Mouse (Mus musculus) CH12F3 (cell line): ENCODE measurements at regions not wholly inside any gene's neighbourhood (a gene's known extent, or its start where the extent isn't known, plus 50 kb on each side); places are given as distances from the start of the nearest gene placed in this dataset.

ENCODE experiments used
- in situ Hi-C: fragments of 300-500 bp; cut with MboI; formaldehyde crosslinking; loops from 2 replicates; pipeline ENCODE4 v1.14.3; 2020; ENCODE audit warnings: low sequenced_read_pairs

DNA sequence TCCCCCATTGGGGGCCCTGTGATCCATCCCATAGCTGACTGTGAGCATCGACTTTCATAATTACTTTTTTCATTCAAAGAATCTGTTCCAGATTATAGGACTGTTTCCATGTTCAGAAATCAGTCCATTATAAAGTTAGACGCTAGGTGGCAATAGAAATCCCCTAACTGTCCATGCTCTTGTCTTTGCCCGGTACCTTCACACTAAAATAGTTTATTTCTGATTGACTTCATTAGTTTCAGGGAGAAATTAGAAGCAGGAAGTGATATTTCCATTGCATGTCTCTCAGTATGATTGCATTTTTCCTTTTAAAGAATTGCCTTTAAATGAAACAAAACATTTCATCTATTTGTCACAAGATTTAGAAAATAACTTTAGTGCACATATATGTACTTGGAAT lies 131.7 kb downstream of the Fbxo8 start:
- in situ Hi-C loops: no loop called here

DNA sequence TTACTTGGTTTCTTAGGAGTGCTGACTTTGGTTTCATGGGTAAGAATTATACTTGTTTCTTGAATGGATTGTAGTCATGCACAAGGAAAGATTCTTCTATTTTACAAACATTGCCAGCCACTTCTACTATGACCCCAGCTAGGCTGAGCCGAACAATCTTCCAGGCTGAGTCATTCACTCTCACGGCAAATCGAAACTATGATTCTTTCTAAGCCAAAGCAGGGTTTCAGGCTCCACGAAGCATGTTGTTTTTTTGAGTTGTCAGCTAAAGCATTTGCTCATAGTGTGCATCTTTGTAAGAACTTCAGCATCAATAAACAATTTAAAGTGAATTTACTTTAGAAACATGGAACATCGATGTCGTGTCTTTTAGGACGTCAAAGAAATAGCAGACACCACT lies 133.5 kb downstream of the Fbxo8 start:
- in situ Hi-C loops: no loop called here

DNA sequence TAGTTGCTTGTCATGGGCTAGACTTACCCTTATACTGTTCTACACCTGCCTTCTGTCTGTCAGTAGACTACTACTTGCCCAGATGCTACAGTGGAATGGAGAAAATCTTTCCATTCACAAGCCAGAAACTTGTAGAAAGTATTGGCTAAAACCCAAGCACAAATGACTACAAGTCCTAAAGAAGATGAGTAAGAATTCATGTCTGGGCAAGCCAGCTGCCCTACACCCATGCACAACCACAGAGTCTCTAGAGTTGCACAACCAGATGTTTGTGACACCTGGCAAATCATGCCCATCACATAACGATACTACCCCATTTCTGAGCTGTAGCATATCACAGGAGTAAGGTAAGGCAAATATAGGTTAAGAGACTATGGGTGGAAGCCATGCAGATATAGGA lies 144.5 kb downstream of the Fbxo8 start:
- in situ Hi-C loops: no loop called here

DNA sequence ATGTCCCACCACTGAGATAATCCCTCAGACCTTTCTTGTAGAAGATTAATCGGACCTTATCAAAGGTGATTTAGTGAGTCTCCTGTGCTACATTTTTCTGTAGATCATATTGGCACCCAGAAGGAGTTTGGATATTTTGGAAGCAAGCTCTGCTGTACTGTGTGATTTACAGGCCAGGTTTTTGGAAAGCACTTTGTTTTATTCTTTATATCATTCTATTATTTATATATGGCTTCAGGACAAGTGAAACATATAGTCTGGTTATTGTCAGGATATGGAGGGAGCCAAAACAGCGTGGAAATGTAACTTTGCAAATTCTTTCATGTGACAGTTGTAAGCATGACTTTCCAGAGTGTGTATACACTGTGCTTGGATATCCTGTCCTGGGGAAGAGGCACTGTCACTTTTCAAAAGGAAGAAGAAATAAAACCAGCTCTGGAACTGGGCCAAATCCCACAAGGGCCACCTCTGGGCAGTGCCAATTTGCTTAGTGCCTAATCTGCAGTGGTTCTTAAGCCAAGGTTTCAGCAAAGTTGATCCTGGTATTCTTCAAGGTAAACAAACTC lies 149.8 kb downstream of the Fbxo8 start:
- in situ Hi-C loops: no loop called here

DNA sequence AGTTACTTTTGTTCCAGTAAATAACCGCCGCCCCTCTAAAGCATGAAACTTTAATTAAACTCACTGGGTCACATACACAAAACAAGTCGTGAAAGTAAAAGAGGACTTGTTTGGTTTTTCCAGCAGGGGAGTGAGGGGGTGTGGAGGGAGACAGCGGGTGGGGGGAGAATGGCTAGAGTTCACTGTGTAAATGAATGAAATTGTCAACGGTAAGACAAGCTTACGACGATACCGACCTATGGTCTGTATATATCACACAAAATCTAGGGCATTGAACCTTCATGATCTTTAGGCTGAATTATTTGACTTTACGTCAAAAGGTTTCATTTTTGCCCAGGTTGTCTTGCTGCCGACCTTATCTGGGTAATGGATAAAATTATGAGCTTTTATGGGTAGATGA lies 155.5 kb downstream of the Fbxo8 start:
- in situ Hi-C loops: no loop called here

DNA sequence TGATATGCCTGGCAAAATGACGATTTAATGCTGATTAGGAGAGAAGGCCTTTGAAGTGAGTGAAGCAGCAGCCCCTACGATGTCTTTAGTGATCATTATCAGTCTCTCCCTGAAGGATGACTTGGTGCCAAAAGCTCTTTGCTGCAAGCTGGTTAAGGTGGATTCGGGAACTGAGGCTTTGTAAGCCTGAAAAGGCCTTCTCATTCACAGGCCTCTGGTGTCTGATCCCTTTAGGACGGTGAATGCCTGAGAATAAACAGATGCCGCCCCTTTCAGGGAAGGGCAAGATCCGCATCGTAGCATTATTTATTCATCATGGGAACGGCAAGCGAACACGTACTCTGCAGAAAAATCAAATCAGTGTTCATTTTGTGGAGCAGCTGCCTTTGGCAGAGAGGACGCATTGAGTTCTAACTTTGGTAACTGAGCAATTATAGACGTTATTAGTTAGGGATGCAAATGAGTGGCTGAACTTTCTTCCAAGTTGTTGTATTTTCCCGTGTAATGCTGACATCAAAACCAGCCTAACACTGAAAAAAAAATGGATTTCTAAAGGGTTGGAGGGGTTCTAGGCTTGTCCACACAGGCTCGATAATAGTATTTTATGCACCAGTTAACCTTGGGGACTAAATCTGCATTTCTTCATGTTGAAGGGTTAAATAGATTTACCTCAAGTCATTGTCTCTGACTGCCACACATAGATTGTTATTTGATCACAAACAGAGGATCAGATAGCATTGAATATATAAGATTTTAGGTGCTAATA lies 156.2 kb downstream of the Fbxo8 start:
- in situ Hi-C loops: no loop called here

DNA sequence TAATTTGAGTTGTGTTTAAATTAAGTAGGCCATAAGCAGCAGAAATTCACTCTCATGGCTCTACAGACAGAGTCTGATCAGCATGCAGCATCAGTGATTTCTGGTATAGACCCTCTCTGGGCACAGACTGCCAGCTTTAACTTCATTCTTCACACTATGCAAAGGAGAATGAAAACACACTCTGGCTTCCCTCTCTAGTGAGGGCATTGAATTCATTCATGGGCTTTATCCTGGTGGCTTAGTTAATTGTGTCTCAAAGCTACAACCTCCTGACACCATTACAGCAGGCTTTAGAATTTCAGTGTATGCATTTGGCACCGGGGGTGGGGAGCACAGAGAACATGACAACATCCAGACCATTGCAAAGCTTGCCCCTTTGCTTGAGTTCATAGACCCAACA lies 169.1 kb downstream of the Fbxo8 start:
- in situ Hi-C loops: no loop called here

DNA sequence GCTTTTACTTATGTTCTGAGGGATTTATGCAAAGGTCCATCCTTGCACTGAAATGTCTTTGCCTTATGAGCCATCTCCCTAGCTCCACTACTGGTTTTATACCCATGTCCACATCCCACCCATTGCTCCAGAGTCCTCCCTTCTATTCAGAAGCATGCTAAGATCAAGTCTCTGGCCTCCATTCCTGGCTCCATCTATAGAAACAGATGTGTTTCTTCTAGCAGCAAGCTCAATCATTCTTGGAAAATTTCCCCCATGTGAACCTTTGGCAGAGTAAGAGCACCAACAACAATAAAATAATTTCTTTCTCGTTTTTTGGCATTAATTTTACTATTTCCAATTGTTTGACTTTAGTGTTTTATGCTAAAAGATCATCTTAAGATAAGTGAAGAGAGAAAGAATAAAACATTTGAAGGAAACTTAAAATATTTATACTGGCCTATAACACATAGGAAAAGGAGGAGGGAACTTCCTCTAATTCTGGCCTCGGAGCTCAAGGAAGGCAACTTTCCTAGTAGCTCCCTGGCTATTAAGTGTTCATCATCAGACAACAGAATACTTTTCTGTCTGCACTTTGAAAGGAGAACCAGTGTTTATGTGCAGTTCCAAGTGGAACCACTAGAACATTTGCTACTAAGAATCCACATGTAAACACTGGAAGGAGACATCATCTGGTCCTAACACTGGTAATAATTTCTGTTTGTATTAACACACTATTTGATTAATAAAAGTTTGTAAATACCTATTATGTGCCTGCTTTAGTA lies 171.8 kb downstream of the Fbxo8 start:
- in situ Hi-C loops: no loop called here

DNA sequence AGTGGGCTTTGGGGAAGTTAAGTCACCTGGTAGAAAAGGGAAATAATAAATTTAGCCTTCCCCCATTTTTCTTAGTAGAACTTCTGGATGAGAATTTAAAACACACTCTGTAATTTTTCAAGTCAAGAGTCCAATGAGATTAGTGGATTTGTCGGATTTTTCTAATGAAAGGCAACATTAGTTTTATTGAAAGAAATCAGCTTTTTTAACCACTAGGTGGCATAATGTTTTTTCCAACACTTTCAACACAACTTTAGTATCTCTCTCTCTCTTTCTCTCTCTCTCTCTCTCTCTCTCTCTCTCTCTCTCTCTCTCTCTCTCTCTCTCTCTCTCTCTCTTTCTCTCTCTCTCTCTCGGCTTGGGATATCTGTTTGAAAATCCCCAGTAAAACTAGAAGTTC lies 173.7 kb downstream of the Fbxo8 start:
- in situ Hi-C loops: no loop called here

DNA sequence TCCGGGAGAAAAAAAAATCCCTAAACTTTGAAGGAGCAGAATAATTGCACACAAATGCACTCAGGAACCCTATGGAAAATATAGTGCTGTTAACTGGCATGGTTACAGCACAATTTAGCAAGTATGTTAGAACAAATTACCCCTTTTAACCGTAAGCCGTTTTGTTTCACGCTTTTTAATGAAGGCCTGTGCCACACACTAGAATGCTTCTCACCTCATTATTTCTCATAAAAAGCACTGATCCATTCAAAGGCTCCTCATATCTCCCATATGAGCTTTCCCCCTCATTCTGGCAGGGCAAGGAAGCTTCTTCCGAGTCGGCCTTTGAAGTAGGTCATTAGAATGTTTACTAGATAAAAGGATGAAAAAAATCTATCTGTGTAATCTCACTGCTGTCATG lies 182.4 kb downstream of the Fbxo8 start:
- in situ Hi-C loops: no loop called here

DNA sequence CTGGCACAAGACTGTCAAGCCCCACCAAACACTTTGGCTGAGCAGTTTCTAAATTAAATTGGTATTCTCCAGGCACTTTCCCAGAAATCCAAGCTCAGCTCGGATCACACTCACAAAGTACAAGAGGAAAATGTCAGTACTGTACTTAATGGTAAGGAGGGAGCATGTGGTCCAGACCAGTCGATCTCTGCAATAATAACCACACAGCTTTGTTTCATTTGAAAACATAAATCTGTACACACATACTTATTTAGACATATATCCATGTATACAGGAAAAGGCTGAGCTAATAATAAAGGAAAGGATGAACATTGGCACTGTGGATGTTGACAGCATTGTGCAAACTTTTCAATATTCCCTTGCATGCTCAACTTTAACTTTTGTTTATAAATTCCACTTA lies 184.1 kb downstream of the Fbxo8 start:
- in situ Hi-C loops: no loop called here

DNA sequence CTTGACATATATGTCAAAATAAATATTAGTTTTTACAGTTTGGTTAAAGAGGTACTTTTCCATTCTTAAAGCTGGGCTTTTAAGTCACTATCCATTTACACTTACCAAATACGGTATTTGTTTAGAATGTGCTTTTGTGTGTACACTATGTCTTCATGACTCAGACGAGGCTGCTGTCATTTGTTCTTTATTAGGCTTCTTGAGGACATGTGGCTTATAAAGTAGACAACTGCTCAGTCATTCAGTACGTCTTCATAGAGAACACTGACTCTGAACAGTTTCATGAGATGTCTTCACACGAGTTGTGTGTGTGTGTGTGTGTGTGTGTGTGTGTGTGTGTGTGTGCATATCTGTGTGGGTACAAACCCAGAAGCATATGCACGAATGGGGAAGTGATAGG lies 216.1 kb downstream of the Fbxo8 start:
- in situ Hi-C loops: no loop called here

DNA sequence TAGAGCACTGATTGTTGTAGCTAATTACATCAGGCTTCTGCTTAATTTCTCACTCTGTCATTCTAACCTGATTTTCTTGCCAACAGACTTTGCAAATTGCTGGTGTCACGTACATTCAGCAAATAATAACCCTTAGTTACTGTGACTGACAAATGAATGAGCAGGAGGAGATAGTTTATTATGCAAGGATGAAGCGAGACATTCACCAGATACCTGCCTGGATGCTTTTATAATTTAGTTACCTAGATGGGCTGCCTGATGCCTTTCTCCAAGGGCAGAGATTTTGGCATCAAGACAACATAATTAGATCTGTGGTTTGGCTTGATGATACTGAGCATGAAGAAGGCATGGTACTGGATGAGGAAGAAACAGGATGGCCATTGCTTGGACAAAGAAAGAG lies 233.6 kb downstream of the Fbxo8 start:
- in situ Hi-C loops: loop anchor here (10.0 kb wide), 1 partner anchor 50 kb away; no protein-coding TSS in a partner anchor

DNA sequence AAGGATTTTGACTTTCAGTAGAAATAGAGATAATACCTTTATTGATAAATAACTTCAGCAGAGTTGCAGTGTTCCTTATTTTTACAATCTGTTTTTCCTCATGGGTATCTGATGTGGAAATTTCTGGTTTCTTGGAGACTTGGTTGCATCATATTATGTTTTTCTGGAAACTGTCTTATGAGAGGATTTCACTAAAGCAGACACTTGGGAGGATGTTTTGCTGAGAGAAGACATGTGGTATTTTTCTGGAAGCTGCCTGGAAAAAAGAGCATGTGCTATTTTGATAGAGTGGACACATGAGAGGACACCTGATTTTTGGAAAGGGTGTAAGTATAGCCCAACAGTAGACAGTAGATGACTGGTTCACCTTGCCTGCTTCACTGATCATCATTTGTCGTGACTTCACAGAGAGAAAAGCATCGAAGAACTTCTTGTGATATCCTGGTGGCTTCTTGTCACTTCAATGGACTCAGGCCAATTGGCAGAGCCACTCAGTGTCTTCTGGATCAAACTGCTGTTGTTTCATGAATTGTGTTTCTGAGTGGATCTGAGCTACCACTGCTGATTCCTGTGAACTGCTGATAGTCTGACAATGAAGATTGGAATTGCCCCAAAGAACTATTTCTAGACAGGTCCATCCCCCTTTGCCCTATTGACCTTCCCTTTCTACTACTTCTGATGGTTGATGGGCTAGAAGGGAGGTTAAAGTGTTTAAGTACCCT lies 238.8 kb downstream of the Fbxo8 start:
- in situ Hi-C loops: loop anchor here (10.0 kb wide), 1 partner anchor 45 kb away; no protein-coding TSS in a partner anchor

DNA sequence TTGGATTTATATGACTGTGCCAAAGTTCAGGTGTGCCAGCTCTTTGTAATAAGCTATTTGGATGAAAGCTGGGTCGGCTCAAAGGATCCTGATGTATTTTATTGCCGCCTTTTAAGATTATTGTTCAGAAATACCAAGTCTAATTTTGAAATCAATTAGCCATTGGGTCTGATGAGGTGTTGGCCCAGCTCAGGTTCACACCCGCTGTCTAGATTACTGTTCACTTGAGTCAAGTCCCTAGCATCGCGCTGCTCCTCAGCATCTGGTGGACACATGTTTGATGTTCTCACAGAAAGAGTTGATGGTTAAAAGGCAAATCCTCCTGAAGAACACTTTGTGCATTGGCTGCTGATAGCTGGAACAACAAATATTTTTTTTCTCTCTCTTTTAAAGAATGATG lies 281.8 kb downstream of the Fbxo8 start:
- in situ Hi-C loops: loop anchor here (10.0 kb wide), 1 partner anchor 48 kb away; no protein-coding TSS in a partner anchor

DNA sequence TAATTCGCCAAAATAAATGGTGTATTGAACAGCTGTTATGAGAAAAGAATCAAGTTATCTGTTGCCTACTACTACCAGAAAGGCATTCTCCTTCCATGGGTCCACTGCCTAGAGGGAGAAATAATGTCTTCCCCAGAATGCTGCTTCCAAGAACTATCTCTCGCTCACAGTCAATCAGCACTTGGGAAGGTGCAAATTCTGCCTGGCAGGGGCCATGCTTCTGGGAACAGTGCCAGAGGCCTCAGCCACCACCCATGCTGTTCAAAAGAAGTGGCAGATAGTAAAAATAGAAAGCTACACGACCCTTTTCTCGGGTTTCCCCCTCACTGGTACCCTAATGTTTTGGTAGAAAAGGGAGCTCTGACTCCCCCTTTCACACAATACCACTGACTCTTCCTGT lies 282.2 kb downstream of the Fbxo8 start:
- in situ Hi-C loops: loop anchor here (10.0 kb wide), 1 partner anchor 48 kb away; no protein-coding TSS in a partner anchor

DNA sequence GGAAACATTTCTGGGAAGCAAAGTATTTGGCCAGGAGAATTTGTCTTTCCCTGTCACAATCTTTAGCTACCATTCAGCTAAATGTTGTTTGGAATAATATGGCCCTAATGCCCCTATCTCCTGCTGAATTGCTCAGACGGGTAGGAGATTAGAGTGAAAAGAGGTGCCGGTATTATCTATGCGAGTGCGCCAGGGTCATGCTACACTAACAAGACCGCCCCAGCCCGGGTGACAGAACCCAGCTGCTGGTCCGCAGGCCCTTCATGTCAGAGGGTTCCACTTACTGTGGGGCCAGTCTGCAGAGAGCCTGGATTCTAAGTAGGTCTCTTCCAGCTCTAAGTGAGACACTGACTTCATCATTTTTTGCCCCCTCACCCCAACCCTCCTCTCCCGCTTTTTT lies 332.6 kb downstream of the Fbxo8 start:
- in situ Hi-C loops: no loop called here

DNA sequence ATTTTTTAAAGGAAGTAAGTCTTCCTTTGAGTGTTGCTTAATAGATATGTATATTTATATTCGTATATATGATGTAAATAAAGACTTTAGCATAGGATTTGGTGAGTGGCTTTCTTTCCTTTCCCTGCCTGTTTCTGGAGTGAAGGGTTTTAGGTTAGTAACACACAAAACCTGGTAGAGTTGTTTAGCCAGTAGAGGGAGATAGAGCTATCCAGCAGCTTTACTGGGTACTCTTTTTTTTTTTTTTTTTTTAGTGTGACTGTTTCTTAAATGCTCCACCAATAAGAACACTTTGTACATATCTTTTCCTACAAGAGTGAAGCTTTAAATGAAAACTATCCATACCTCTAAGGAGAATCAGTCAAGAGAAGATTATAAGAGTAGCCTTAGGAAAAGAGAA lies 333.3 kb downstream of the Fbxo8 start:
- in situ Hi-C loops: no loop called here

DNA sequence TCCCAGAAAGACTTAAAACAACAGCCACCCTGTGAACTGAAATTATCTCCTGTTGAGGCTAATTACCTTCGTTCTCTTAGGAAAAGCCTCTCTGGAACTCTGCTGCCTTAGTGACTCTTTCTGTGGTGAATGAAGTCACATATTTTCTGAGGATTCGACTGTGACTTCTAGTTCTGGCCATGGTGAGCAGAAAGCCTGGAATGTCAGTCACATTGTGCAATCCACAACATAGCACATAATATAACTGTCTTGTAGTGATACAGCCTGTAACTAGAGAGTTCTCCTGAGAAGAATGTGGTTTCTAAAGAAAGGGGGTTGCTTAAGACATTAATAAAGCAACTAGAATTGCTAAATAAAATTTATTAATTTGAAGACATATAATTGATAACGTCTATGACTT lies 342.7 kb downstream of the Fbxo8 start:
- in situ Hi-C loops: no loop called here

DNA sequence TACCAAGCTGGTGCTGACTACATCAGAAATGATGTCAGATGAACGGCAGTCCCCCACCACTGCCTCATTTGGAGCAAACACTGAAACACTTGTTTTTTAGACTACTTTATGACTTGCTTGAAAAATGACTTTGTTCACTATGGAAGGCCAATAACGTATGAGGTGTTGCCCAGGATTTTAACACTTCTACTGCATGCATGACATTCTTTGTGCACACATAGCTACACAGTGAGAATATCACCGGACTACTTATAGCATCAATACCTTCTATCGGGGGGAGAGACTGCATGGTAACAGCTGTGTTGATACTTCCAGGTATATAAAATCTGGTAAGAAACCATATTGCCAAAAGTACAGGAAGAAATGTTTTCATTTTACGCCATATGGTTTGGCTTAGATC lies 364.5 kb downstream of the Fbxo8 start:
- in situ Hi-C loops: no loop called here

DNA sequence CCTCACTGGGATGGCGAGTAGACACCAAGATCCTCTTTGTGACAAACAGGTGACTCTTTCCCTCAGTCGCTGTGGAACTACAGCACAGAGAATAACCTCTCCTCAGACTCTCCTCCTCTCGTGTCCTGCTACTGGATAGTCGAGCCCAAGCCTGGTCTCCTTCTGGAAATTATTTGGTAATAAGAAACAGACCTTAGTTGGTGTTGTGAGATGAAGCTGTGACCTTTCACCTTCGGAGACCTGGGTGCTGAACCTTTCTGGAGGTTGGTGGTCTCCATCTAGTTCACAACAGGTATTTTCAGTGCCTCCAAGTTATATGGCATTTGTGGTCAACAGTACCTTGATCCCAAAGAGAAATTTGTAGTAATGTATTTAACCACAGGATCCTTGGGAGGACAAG lies 365.1 kb downstream of the Fbxo8 start:
- in situ Hi-C loops: no loop called here
